Mouse (Mus musculus) sigmoid colon, adult 10 weeks (tissue): ENCODE data around the gene Gm16429. TPM values are rescaled to one million over a fixed set of nuclear protein-coding genes. Genes with fewer than 3 reads are reported as not detected.

Experiments used
- polyA plus RNA-seq: library from polyadenylated mRNA; stranded (reverse); fragments of 350-450 nt; fragmentation: Illumina TruSeq; extraction: RNeasy Lipid Tissue Mini Kit (QIAGEN cat#74804); gene quantifications from one replicate; pipeline ENCODE4 v1.2.3, GENCODE M21; 2014; ENCODE audit warnings: low read depth, low replicate concordance

Gene Gm16429
- polyA plus RNA-seq, result not detected

DNA sequence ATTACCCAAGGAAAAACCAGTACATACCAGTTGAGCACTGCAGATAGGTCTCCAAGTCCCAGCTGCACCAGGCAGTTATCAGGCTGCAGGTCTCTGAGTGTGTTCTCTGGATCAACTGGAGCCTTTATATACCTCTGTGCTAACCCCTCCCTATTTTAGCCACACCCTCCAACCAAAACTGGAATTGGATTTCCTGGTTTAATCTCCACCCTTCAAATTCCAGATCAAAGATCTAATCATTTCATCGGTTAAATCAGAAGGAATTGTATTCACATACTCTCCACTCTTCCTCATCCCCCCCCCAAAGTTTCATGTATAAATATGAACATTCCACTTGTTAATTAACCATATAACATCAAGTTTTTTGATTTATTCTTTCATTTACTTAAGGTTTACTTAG, at the start of gene Gm16429:
TSS of gene Gm16429 (minus strand) at position 101 of the 400 bp plus-strand sequence.

Other genes starting within 250 kb of the Gm16429 start
- gene Gm7792, start 85.3 kb downstream of the Gm16429 start, polyA plus RNA-seq, result not detected
- gene BC061212, start 141.5 kb upstream of the Gm16429 start, polyA plus RNA-seq, result not detected
- not detected for gene Gm6351, start 147.3 kb upstream of the Gm16429 start, polyA plus RNA-seq